Mouse (Mus musculus) small intestine, adult 2 months (tissue): ENCODE measurements around the gene Thbs3. TPM values are rescaled to one million over a fixed set of nuclear protein-coding genes. Genes with fewer than 3 reads are reported as not detected.

Experiments used
- H3K27ac ChIP-seq: fragments of 200-500 bp; 2 replicates; pipeline ENCODE4 v1.5.1; 2012; ENCODE audit warnings: low read depth, low read length, control low read depth, inconsistent platforms; ENCODE audit not compliant: insufficient read depth
- H3K27me3 ChIP-seq: fragments of 200-500 bp; 2 replicates; pipeline ENCODE4 v1.6.1; 2012; ENCODE audit warnings: mild to moderate bottlenecking, moderate library complexity, low read length, inconsistent platforms; ENCODE audit not compliant: control insufficient read depth, insufficient read depth
- H3K36me3 ChIP-seq: fragments of 200-500 bp; 2 replicates; pipeline ENCODE4 v1.6.1; 2012; ENCODE audit warnings: mild to moderate bottlenecking, low read length, control low read depth, inconsistent platforms; ENCODE audit not compliant: control insufficient read depth, insufficient read depth
- H3K4me1 ChIP-seq: fragments of 200-500 bp; 2 replicates; pipeline ENCODE4 v1.6.1; 2012; ENCODE audit warnings: low read length, inconsistent platforms, mixed read lengths; ENCODE audit not compliant: control insufficient read depth, insufficient read depth, insufficient read length
- H3K4me3 ChIP-seq: fragments of 200-500 bp; 2 replicates; pipeline ENCODE4 v1.5.1; 2012; ENCODE audit warnings: low read depth, mild to moderate bottlenecking, control low read depth, inconsistent platforms, low read length, moderate library complexity
- CTCF ChIP-seq: fragments of 200-500 bp; IDR thresholded peaks from 2 replicates; pipeline ENCODE4 v1.5.1; 2012; ENCODE audit warnings: low read depth, mild to moderate bottlenecking, control low read depth, inconsistent platforms, low read length, moderate library complexity, mixed read lengths; ENCODE audit not compliant: insufficient replicate concordance, insufficient read length; ENCODE audit errors: extremely low read depth
- POLR2A ChIP-seq: fragments of 200-500 bp; IDR thresholded peaks from 2 replicates; pipeline ENCODE4 v1.6.1; 2012; ENCODE audit warnings: low read depth, mild to moderate bottlenecking, control low read depth, inconsistent platforms, low read length, moderate library complexity
- WGBS: fragments of 180-500 bp; shearing (Covaris S2); methylation state at CpG from one replicate; pipeline ENCODE4 v1.1.7; 2018; 5-methylcytosine and 5-hydroxymethylcytosine counted together
- polyA plus RNA-seq: library from polyadenylated mRNA; depleted of rRNA; stranded (reverse); fragments of >200 nt; gene quantifications from 2 replicates; pipeline ENCODE4 v1.2.3, GENCODE M21; 2012

The Thbs3 gene
- polyA plus RNA-seq, 1 experiment = 10.5 TPM

DNA sequence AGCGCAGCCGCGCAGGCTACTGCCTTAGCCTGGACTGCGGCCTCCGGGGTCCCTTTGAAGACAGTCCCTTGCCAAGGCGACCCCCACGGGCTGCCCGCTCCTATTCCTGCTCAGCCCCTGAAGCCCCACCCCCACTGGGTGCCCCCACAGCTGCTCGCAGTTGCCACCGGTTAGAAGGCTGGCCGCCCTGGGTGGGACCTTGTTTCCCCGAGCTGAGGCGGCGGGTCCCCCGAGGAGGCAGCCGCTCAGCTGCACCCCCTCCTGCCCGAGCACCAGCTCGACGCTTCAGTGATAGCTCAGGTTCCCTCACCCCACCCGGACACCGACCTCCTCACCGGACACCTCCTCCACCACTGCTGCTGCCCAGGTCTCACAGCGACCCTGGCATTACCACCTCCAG is 27.8 kb upstream of the Thbs3 start:
- 72% methylated on average over 23 of the region's 23 CpGs for WGBS
- TF ChIP-seq CTCF = no peak
- TF ChIP-seq POLR2A = no peak
- Histone ChIP-seq H3K36me3 (peaks cover 1% of the 10 kb centered on the region; the same call in 1 of the 2 replicates), H3K4me3 (peak overlapping the region; percentile 43), H3K27me3 (no peaks in the 10 kb centered on the region), H3K27ac (peak overlapping the region; percentile 61), H3K4me1 (peaks cover 4% of the 10 kb centered on the region; the same call in 1 of the 2 replicates)

- Histone ChIP-seq H3K27me3 (no peaks in the 10 kb centered on the region), H3K4me3 (peak overlapping the region; percentile 52), H3K27ac (peak overlapping the region; percentile 68), H3K36me3 (no peaks in the 10 kb centered on the region), H3K4me1 (peaks cover 4% of the 10 kb centered on the region; the same call in 1 of the 2 replicates)
- WGBS = 88% methylated on average over 18 of the region's 18 CpGs
- TF ChIP-seq POLR2A (no peak), CTCF (no peak)
Measured at GRCm38 (mm10) chr3:89187690-89188477, 27.1 kb upstream of the Thbs3 start.

GRCm38 (mm10) chr3:89188478-89188875 is 26.5 kb upstream of the Thbs3 start:
- peak overlapping the region; percentile 52 for H3K4me3 ChIP-seq
- H3K27ac ChIP-seq = peak overlapping the region; percentile 68
- H3K36me3 ChIP-seq = no peaks in the 10 kb centered on the region
- TF ChIP-seq POLR2A (no peak), CTCF (no peak)
- H3K4me1 ChIP-seq = no peaks in the 10 kb centered on the region; the same call in 1 of the 2 replicates
- H3K27me3 ChIP-seq = no peaks in the 10 kb centered on the region
- WGBS = 84% methylated on average over 12 of the region's 12 CpGs

DNA sequence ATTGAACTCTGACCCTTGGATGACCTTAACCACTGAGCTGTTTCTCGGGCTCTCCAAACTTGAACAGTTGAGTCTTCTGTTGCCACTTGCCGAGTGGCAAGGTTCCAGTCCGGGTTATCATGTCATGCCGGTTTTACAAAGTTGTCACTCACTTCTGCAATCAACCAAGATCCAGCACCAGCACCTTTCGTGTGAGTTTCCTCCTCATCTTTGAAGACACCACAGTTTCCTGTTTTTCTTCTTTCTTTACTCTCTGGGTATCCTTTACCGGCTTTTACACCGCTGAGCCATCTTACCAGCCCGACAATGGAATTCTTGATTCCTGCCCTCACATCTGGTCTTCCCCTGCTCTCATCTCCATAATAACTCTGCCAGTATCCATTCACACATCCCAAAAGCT is 24.5 kb upstream of the Thbs3 start:
- no peak for TF ChIP-seq CTCF
- TF ChIP-seq POLR2A = no peak
- 66% methylated on average over 8 of the region's 8 CpGs for WGBS
- Histone ChIP-seq H3K27ac (peak overlapping the region; percentile 61), H3K4me1 (no peaks in the 10 kb centered on the region), H3K27me3 (no peaks in the 10 kb centered on the region), H3K4me3 (no peak overlapping the region), H3K36me3 (no peaks in the 10 kb centered on the region)

DNA sequence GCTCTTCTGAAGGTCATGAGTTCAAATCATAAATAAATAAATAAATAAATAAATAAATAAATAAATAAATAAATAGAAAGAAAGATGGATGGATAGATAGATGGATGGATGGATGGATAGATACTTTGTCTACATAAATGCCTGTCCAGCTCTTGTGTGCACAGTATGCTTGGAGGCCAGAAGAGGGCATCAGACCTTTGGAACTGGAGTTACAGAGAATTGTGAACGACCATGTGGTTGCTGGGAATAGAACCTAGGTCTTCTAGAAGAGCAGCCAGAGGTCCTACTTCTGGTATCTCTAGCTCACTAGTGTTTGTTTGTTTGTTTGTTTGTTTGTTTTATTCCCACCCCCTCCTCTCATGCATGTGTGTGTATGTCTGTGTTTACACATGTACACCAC is 21.6 kb upstream of the Thbs3 start:
- H3K4me1 ChIP-seq = peaks cover 5% of the 10 kb centered on the region; the same call in 1 of the 2 replicates
- 55% methylated on average over 1 of the region's 1 CpGs for WGBS
- TF ChIP-seq POLR2A = no peak
- no peak overlapping the region for H3K4me3 ChIP-seq
- no peaks in the 10 kb centered on the region for H3K27me3 ChIP-seq
- H3K36me3 ChIP-seq = no peaks in the 10 kb centered on the region
- no peak overlapping the region for H3K27ac ChIP-seq

- TF ChIP-seq POLR2A (no peak), CTCF (peak; percentile 18; the same call in 1 of the 2 replicates)
- 95% methylated on average over 2 of the region's 2 CpGs for WGBS
Measured at GRCm38 (mm10) chr3:89193853-89194252, 21.1 kb upstream of the Thbs3 start.

DNA sequence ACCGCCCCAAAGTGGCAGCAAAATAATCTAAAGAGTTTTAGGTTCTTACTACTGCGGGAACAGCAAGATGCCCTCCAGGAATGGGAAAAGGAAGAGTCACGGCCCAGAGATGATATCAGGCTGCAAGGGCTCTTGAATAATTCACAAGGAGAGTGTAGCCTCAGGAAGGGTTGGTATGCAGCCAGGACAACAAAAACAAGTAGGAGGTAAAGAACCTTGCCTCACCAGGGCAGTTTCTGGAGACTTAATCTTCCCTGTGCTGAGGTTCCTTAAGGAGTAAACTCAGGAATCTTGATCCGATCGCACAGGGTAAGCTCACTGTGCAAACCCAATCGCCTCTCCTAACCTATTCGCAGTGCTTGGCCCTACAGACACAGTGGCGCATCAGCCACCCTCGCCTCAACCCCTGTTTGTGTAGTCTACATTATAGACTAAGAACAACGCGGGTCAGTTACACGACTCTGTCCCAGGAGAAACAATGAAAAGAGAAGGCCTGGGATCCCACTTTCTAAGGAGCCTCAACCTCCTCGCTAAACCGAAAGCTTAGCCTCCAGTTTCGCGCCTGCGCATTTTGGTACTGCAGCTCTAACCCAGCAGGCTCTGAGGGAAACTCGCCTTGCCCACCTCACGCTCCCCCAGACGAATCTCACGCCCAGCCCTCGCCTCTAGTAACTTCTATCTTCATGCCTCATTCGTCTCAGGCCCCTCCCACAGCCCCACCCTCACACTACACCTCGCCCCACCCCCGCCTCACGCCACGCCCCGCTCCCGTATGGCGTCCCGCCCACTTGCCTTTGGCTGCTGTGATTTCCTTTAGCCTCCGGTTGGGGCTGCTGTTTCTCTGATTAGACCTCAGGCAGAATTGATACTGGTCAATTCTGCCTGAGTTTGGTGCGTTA is 18.8 kb upstream of the Thbs3 start:
- H3K27ac ChIP-seq = peak overlapping the region; percentile 65
- no peaks in the 10 kb centered on the region for H3K27me3 ChIP-seq
- WGBS = 7% methylated on average over 33 of the region's 33 CpGs
- H3K4me3 ChIP-seq = peak overlapping the region; percentile 61
- no peaks in the 10 kb centered on the region for H3K36me3 ChIP-seq
- TF ChIP-seq POLR2A (peak; percentile 51; the same call in 1 of the 2 replicates), CTCF (peak; percentile 51; the same call in 1 of the 2 replicates)
- H3K4me1 ChIP-seq = peaks cover 5% of the 10 kb centered on the region; the same call in 1 of the 2 replicates

More at GRCm38 (mm10) chr3:89193853-89194252, 21.1 kb upstream of the Thbs3 start:
- H3K27ac ChIP-seq = no peak overlapping the region
- H3K4me3 ChIP-seq = no peak overlapping the region
- peaks cover 5% of the 10 kb centered on the region; the same call in 1 of the 2 replicates for H3K4me1 ChIP-seq
- H3K27me3 ChIP-seq = no peaks in the 10 kb centered on the region
- no peaks in the 10 kb centered on the region for H3K36me3 ChIP-seq
